Mouse (Mus musculus) heart, postnatal 14 days (tissue): ENCODE measurements around the gene Itga3. TPM values are rescaled to one million over a fixed set of nuclear protein-coding genes. Genes with fewer than 3 reads are reported as not detected.

Source experiments
- total RNA-seq, 2 experiments: library from RNA; stranded (reverse); gene quantifications; 2 replicates each; pipeline ENCODE4 v1.2.3; 2021

Gene Itga3
- total RNA-seq, 2 experiments from 2014 or later: 13.5 to 15.6 TPM

Other genes starting within 250 kb of the Itga3 start
- 100 to 1,000 TPM; 475 to 551 TPM for gene Col1a1, start 140.6 kb downstream of the Itga3 start, total RNA-seq
- gene Hils1, start 109.2 kb downstream of the Itga3 start, total RNA-seq: not detected
- gene Sgca, start 100.5 kb downstream of the Itga3 start, total RNA-seq: 100 to 1,000 TPM; 135 to 139 TPM
- 10 to 100 TPM; 50.5 to 52.1 TPM for gene Ppp1r9b, start 85.8 kb downstream of the Itga3 start, total RNA-seq
- gene Samd14, start 66.9 kb downstream of the Itga3 start, total RNA-seq: 1 to 10 TPM; 2.2 TPM
- 100 to 1,000 TPM; 297 to 326 TPM for gene Pdk2, start 35.4 kb downstream of the Itga3 start, total RNA-seq
- gene Dlx3, start 43.3 kb upstream of the Itga3 start, total RNA-seq: not detected
- under 1 TPM in 1 of 2 experiments, not detected in 1; 0.17 TPM for gene Dlx4, start 69.5 kb upstream of the Itga3 start, total RNA-seq
- gene Tac4, start 184.7 kb upstream of the Itga3 start, total RNA-seq: not detected
- 10 to 100 TPM; 30.6 to 32.2 TPM for gene Kat7, start 233.4 kb upstream of the Itga3 start, total RNA-seq